Mouse (Mus musculus) ES-E14 (cell line): ENCODE results near the gene Pak6.

Experiments
- CHD2 ChIP-seq: IDR thresholded peaks from 2 replicates; pipeline ENCODE4 v1.6.1; 2014; ENCODE audit warnings: mild to moderate bottlenecking, low read depth, low read length, inconsistent platforms
- ZNF384 ChIP-seq: IDR thresholded peaks from 2 replicates; pipeline ENCODE4 v1.6.1; 2012; ENCODE audit warnings: low read depth, low read length, inconsistent platforms

DNA sequence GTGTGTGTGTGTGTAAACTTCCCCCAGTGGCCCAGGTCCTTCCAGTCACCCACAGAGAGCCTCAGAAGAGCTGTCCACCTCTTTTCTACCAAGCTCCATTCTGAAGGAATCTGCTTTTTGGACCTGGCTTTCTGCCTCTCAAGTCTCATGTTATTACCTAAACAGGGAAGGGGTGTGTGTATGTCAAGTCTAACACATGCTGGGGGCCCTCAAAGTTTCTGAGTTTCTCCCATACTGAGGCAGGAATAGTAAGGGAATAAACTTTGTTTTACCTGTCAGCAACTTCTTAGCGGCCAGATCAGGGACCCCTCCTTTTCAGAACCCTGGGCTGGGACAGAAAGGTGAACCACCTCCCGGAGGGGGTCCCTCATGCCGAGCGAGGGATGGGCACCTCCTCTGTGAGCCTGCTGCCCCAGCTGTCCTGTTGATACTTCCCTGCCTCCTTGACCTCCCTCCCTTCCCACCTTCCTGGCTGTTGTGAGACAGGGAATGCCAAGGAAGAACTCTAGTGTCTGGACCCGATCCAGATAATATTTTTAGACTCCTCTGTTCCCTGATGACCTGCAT lies 34.3 kb downstream of the Pak6 start:
- TF ChIP-seq ZNF384 (no peak), CHD2 (no peak)
